Mouse (Mus musculus): ENCODE results near the gene Abcb6.

GRCm38 (mm10) chr1:75217893-75218226, 37.7 kb upstream of the Abcb6 start:
- no peak for TF ChIP-seq ZC3H11A (IDR thresholded peaks at IDR 0.05; ENCODE audit: low read depth, low read length)
- TF ChIP-seq NRF1 (IDR thresholded peaks at IDR 0.05; ENCODE audit: low read depth, low read length): no peak
- no peak for TF ChIP-seq CTCF (conservative IDR thresholded peaks at IDR 0.05 in 1 of 2, IDR thresholded peaks at IDR 0.05 in 1 of 2; ENCODE audit: low read depth in 2 of 2, low read length in 2 of 2)
- TF ChIP-seq UBTF (IDR thresholded peaks at IDR 0.05; ENCODE audit: low read depth, low read length): no peak
- no peak for TF ChIP-seq POLR2A (IDR thresholded peaks at IDR 0.05; ENCODE audit: low read depth, low read length)
- no peak for TF ChIP-seq ZNF384 (IDR thresholded peaks at IDR 0.05; ENCODE audit: low read depth, low read length)
- no peak for TF ChIP-seq POLR2AphosphoS2 (IDR thresholded peaks at IDR 0.05; ENCODE audit: low read depth, low read length)
- no peak for TF ChIP-seq MEF2A (IDR thresholded peaks at IDR 0.05; ENCODE audit: borderline replicate concordance, low read depth, low read length)
- no peak for TF ChIP-seq E2F4 (IDR thresholded peaks at IDR 0.05; ENCODE audit: insufficient replicate concordance, low read depth, low read length)
- no peak for TF ChIP-seq USF1 (IDR thresholded peaks at IDR 0.05; ENCODE audit: low read depth, low read length)
- no peak for TF ChIP-seq ETS1 (conservative IDR thresholded peaks at IDR 0.05; ENCODE audit: low read depth, low read length)
- TF ChIP-seq TBP (conservative IDR thresholded peaks at IDR 0.05; ENCODE audit: low read depth, low read length): no peak
